Mouse (Mus musculus) testis, adult 2 months (tissue): ENCODE measurements around the gene Upp2.

Experiments used
- CTCF ChIP-seq: fragments of 200-500 bp; IDR thresholded peaks from 2 replicates; pipeline ENCODE4 v1.5.1; 2012; ENCODE audit warnings: low read depth, mild to moderate bottlenecking, inconsistent platforms, low read length, moderate library complexity; ENCODE audit not compliant: control insufficient read depth, insufficient read depth, insufficient replicate concordance
- POLR2A ChIP-seq: fragments of 200-500 bp; IDR thresholded peaks from 2 replicates; pipeline ENCODE4 v1.6.1; 2012; ENCODE audit warnings: low read depth, mild to moderate bottlenecking, inconsistent platforms, low read length, moderate library complexity; ENCODE audit not compliant: control insufficient read depth

GRCm38 (mm10) chr2:58529384-58529783 is 37.7 kb upstream of the Upp2 start:
- TF ChIP-seq CTCF, result no peak
- no peak for TF ChIP-seq POLR2A
